Mouse (Mus musculus): ENCODE data around the gene Stx2. TPM values are rescaled to one million over a fixed set of nuclear protein-coding genes. Genes with fewer than 3 reads are reported as not detected.

The Stx2 gene
- polyA plus RNA-seq, 2 experiments from 2014 or later = 2.0 to 2.4 TPM

DNA sequence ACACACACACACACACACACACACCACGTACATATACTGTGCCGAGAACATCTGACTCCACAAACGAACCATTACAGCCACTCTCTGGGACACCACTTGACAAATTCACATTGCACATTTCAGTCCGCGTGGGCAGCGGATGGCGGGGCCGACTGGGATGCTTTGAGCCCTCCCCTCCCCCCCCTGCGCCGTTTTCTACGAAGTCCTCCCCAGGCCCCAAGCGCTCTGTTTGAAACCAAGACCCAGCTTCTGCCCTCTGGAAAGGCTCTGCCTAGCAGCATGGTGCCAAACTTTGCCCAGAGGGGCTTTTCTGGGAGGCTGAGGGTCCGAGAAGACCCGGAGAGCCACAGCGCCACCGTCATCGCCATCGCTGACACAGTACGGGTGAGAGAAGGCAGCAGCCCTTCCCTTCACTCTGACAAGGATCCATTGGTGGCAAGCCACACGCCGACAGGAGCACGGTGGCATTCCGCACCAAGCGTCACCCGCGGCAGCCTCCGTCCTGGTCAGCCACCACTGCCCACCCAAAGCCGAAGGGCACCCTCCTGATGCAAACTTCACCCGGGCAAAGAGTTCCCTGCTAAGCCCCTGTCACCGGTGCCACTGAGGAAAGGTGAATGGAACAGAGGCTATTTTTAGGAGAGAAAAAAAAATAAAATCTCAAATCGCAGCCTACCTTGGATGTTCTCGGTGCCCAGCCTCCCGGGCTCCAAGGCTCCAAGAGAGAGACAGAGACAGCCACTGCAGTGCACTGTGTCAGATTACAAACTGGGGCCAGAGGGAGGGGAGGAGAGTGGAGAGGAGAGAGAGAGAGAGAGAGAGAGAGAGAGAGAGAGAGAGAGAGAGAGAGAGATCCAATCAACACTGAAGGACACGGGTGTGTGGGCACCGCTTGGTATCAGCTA lies 55.8 kb downstream of the Stx2 start:
- ATAC-seq = no peak

DNA sequence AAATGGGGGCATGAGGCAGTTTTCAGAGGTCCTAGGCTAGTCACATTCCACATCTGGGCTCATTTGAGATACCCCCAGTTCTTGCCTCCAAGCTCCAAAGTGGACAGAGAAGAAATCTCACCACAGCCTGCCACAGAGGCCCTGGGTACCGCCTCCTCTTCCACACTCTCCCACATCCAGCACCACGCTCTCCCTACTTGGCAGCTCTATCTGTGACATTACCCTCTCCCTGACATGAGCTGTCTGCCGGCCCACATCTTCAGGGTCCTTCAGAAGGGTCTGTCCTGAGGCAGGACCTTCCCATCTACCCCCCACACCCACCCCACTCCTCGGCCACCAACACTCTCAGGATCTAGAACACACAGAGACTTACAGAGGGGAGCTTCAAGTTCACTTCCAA lies 56.9 kb downstream of the Stx2 start:
- ATAC-seq = no peak

DNA sequence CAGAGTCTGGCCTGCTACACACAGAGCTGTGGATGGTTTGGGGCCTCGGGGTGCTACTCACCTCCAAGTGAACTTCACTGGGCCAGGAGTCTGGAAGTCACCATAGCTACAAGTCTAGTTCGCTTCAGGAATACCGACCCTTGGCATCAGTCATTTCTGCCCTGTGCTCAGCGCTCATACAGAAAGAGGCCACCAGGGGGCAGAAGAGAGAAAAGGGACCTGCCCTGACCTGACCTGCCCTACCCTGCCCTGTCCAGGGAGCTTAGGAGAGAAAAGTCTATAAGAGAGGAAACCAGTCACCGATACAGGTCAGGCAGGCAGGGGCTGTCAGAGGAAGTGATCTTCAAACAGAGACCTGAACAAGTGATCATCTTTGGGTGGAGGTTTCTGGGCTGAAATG lies 61.3 kb downstream of the Stx2 start:
- no peak for ATAC-seq

DNA sequence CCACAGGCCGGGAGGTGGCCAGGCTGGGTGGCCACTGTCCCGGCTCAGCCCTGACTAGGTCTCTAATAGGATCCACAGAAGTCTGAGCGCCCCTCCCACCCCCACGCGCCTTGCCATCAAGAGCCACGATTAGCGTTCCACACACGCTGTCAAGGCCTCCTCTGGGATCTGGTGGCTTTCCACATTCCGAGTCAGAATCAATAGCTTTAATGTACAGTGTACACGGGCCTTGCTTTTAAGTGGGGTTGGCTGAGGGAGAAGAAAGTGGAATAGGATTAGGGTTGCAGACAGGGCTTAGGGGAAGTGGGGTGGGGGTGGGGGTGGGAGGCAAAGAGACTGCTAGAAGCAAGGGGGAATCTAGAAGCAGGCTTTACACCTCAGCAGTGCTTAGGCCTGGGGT lies 67.9 kb downstream of the Stx2 start:
- no peak for ATAC-seq

DNA sequence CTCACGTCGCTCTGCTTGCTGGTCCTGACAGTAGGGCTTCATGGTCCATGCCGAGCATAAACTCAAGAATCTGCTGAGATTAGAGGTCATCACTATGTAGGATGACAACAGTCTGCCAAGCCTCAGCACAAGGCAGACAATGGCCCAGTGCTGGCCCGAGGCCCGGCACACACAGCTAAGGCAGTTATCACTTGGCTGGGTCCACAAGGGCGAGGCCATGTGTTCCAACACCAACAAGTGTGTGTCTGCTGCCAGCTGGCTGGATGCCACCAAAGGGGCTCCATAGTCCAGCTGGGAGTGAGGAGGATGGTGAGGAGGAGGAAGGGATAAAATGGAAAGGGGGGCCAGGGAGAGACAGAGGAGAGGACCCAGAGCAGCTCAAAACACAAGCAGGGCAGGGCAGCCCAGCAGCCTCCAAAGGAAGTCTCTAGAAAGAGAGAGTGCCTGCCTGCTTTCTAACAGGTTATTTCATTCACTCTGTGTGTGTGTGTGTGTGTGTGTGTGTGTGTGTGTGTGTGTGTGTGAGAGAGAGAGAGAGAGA lies 72.9 kb downstream of the Stx2 start:
- ATAC-seq = no peak

Other genes starting within 250 kb of the Stx2 start
- under 1 TPM in 1 of 2 experiments, not detected in 1; 0.08 TPM for gene Rimbp2, start 55.1 kb downstream of the Stx2 start, polyA plus RNA-seq (2017; shearing (Covaris generic))
- gene Ran, start 11.5 kb upstream of the Stx2 start, polyA plus RNA-seq (2017; shearing (Covaris generic)) = 100 to 1,000 TPM; 235 to 276 TPM
- 1 to 10 TPM; 1.0 to 1.2 TPM for gene Adgrd1, start 88.2 kb upstream of the Stx2 start, polyA plus RNA-seq (2017; shearing (Covaris generic))